Mouse (Mus musculus): Measurements from ENCODE around the gene Cul9. TPM values are rescaled to one million over a fixed set of nuclear protein-coding genes. Genes with fewer than 3 reads are reported as not detected.

Cul9 gene
- polyA plus RNA-seq (2012; rRNA removed), result 20.5 and 22.4 TPM in 2 replicates

GRCm38 (mm10) chr17:46545813-46546564 lies at the start of gene Cul9:
TSS of gene Cul9 (minus strand) at chr17:46546388.
- Histone ChIP-seq H3K27me3 (ENCODE audit: control insufficient read depth, insufficient read depth, low read length) (no peaks in the 10 kb centered on the region), H3K36me3 (ENCODE audit: control insufficient read depth, insufficient read depth, low read length) (peaks cover 2% of the 10 kb centered on the region; the same call in 1 of the 2 replicates), H3K4me3 (ENCODE audit: control insufficient read depth, low read depth, low read length) (peak within 1 kb of the TSS; percentile 88), H3K4me1 (ENCODE audit: control insufficient read depth, insufficient read depth, low read length) (peaks cover 16% of the 10 kb centered on the region), H3K27ac (ENCODE audit: control insufficient read depth, insufficient read depth, low read depth, low read length) (peak within 1 kb of the TSS; percentile 47; the same call in 1 of the 2 replicates)
- TF ChIP-seq CTCF (IDR thresholded peaks at IDR 0.05; ENCODE audit: control insufficient read depth, insufficient read depth, insufficient replicate concordance, low read depth, low read length) (no peak), POLR2A (IDR thresholded peaks at IDR 0.05; ENCODE audit: control insufficient read depth, low read depth, low read length) (no peak; the same call in 1 of the 2 replicates)

GRCm38 (mm10) chr17:46595336-46595735 lies 49.1 kb upstream of the Cul9 start:
- Histone ChIP-seq H3K27ac (ENCODE audit: control insufficient read depth, insufficient read depth, low read depth, low read length) (no peak overlapping the region), H3K27me3 (ENCODE audit: control insufficient read depth, insufficient read depth, low read length) (no peaks in the 10 kb centered on the region), H3K36me3 (ENCODE audit: control insufficient read depth, insufficient read depth, low read length) (no peaks in the 10 kb centered on the region), H3K4me3 (ENCODE audit: control insufficient read depth, low read depth, low read length) (no peak overlapping the region), H3K4me1 (ENCODE audit: control insufficient read depth, insufficient read depth, low read length) (no peaks in the 10 kb centered on the region)
- TF ChIP-seq POLR2A (IDR thresholded peaks at IDR 0.05; ENCODE audit: control insufficient read depth, low read depth, low read length) (no peak), CTCF (IDR thresholded peaks at IDR 0.05; ENCODE audit: control insufficient read depth, insufficient read depth, insufficient replicate concordance, low read depth, low read length) (no peak)

- Histone ChIP-seq H3K27me3 (ENCODE audit: control insufficient read depth, insufficient read depth, low read length) (no peaks in the 10 kb centered on the region), H3K4me3 (ENCODE audit: control insufficient read depth, low read depth, low read length) (no peak overlapping the region), H3K27ac (ENCODE audit: control insufficient read depth, insufficient read depth, low read depth, low read length) (no peak overlapping the region), H3K36me3 (ENCODE audit: control insufficient read depth, insufficient read depth, low read length) (no peaks in the 10 kb centered on the region), H3K4me1 (ENCODE audit: control insufficient read depth, insufficient read depth, low read length) (no peaks in the 10 kb centered on the region)
- TF ChIP-seq POLR2A (IDR thresholded peaks at IDR 0.05; ENCODE audit: control insufficient read depth, low read depth, low read length) (no peak), CTCF (IDR thresholded peaks at IDR 0.05; ENCODE audit: control insufficient read depth, insufficient read depth, insufficient replicate concordance, low read depth, low read length) (no peak)
These were observed 48.4 kb upstream of the Cul9 start for GRCm38 (mm10) chr17:46594606-46595005.

- Histone ChIP-seq H3K36me3 (ENCODE audit: control insufficient read depth, insufficient read depth, low read length) (no peaks in the 10 kb centered on the region), H3K27ac (ENCODE audit: control insufficient read depth, insufficient read depth, low read depth, low read length) (no peak overlapping the region), H3K4me3 (ENCODE audit: control insufficient read depth, low read depth, low read length) (no peak overlapping the region), H3K27me3 (ENCODE audit: control insufficient read depth, insufficient read depth, low read length) (no peaks in the 10 kb centered on the region), H3K4me1 (ENCODE audit: control insufficient read depth, insufficient read depth, low read length) (no peaks in the 10 kb centered on the region)
- TF ChIP-seq CTCF (IDR thresholded peaks at IDR 0.05; ENCODE audit: control insufficient read depth, insufficient read depth, insufficient replicate concordance, low read depth, low read length) (no peak), POLR2A (IDR thresholded peaks at IDR 0.05; ENCODE audit: control insufficient read depth, low read depth, low read length) (no peak)
These were observed 46.9 kb upstream of the Cul9 start for GRCm38 (mm10) chr17:46593124-46593523.

GRCm38 (mm10) chr17:46591406-46591805 lies 45.2 kb upstream of the Cul9 start:
- Histone ChIP-seq H3K27me3 (ENCODE audit: control insufficient read depth, insufficient read depth, low read length) (no peaks in the 10 kb centered on the region), H3K4me1 (ENCODE audit: control insufficient read depth, insufficient read depth, low read length) (no peaks in the 10 kb centered on the region), H3K36me3 (ENCODE audit: control insufficient read depth, insufficient read depth, low read length) (no peaks in the 10 kb centered on the region), H3K27ac (ENCODE audit: control insufficient read depth, insufficient read depth, low read depth, low read length) (no peak overlapping the region), H3K4me3 (ENCODE audit: control insufficient read depth, low read depth, low read length) (no peak overlapping the region)
- TF ChIP-seq POLR2A (IDR thresholded peaks at IDR 0.05; ENCODE audit: control insufficient read depth, low read depth, low read length) (no peak), CTCF (IDR thresholded peaks at IDR 0.05; ENCODE audit: control insufficient read depth, insufficient read depth, insufficient replicate concordance, low read depth, low read length) (no peak)

- Histone ChIP-seq H3K36me3 (ENCODE audit: control insufficient read depth, insufficient read depth, low read length) (no peaks in the 10 kb centered on the region), H3K27me3 (ENCODE audit: control insufficient read depth, insufficient read depth, low read length) (no peaks in the 10 kb centered on the region), H3K4me1 (ENCODE audit: control insufficient read depth, insufficient read depth, low read length) (no peaks in the 10 kb centered on the region), H3K27ac (ENCODE audit: control insufficient read depth, insufficient read depth, low read depth, low read length) (no peak overlapping the region), H3K4me3 (ENCODE audit: control insufficient read depth, low read depth, low read length) (no peak overlapping the region)
- TF ChIP-seq POLR2A (IDR thresholded peaks at IDR 0.05; ENCODE audit: control insufficient read depth, low read depth, low read length), result no peak
- TF ChIP-seq CTCF (IDR thresholded peaks at IDR 0.05; ENCODE audit: control insufficient read depth, insufficient read depth, insufficient replicate concordance, low read depth, low read length), result no peak
These were observed 44.3 kb upstream of the Cul9 start for GRCm38 (mm10) chr17:46590439-46590838.

GRCm38 (mm10) chr17:46589635-46590314 lies 43.6 kb upstream of the Cul9 start:
- Histone ChIP-seq H3K4me1 (ENCODE audit: control insufficient read depth, insufficient read depth, low read length) (no peaks in the 10 kb centered on the region), H3K4me3 (ENCODE audit: control insufficient read depth, low read depth, low read length) (no peak overlapping the region), H3K36me3 (ENCODE audit: control insufficient read depth, insufficient read depth, low read length) (no peaks in the 10 kb centered on the region), H3K27me3 (ENCODE audit: control insufficient read depth, insufficient read depth, low read length) (no peaks in the 10 kb centered on the region), H3K27ac (ENCODE audit: control insufficient read depth, insufficient read depth, low read depth, low read length) (no peak overlapping the region)
- TF ChIP-seq CTCF (IDR thresholded peaks at IDR 0.05; ENCODE audit: control insufficient read depth, insufficient read depth, insufficient replicate concordance, low read depth, low read length), result no peak
- TF ChIP-seq POLR2A (IDR thresholded peaks at IDR 0.05; ENCODE audit: control insufficient read depth, low read depth, low read length), result no peak

Measured in testis, adult 2 months (tissue).